ENCODE assay signal across 35 mouse cellular contexts in the genomic region with DNA sequence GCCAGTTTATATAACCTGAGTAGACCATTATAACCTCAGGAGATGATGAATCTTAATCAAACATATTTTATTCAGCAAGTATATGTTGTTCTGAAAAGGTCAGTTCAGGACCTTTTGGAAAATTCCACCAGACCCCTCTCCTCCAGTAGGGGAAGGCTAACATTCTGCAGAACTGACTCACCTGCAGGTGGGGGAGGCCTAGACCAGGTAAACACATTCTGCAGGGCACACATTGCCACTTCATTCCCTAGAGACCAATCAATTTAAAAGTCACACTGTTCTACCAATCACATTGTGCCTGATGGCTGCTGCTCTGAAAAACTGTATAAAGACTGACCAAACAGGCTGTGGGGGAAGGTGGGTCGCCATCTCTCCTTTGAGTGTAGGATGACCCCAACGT.
"Had no signal": no experiment of that assay in that cellular context is flagged by ENCODE, and none has a peak within 500 bp of the region (broad histone marks: within the 10 kb centered on the region; RNA-seq: fewer than 3 reads in every experiment).

No protein-coding gene starts in this region.

- H3K4me3 ChIP-seq: heart, adult 2 months; heart, embryonic 10.5 days; heart, embryonic 12.5 days; heart, embryonic 13.5 days; heart, embryonic 15.5 days; hindbrain, embryonic 10.5 days; hindbrain, embryonic 12.5 days; hindbrain, embryonic 13.5 days; hindbrain, embryonic 15.5 days; intestine, embryonic 15.5 days; kidney, embryonic 15.5 days; layer of hippocampus, adult 2 months had no signal

- H3K27ac ChIP-seq: heart, adult 2 months; heart, embryonic 10.5 days; heart, embryonic 13.5 days; heart, embryonic 15.5 days; hindbrain, embryonic 10.5 days; hindbrain, embryonic 12.5 days; hindbrain, embryonic 13.5 days; hindbrain, embryonic 14.5 days; hindbrain, embryonic 15.5 days; hindbrain, postnatal 0 days; intestine, embryonic 15.5 days; kidney, embryonic 15.5 days; kidney, postnatal 0 days; layer of hippocampus, adult 2 months had no signal

- H3K9me3 ChIP-seq: heart, embryonic 10.5 days; heart, embryonic 12.5 days; heart, embryonic 13.5 days; heart, embryonic 15.5 days; hindbrain, embryonic 10.5 days; hindbrain, embryonic 12.5 days; hindbrain, embryonic 13.5 days; hindbrain, embryonic 15.5 days; intestine, embryonic 15.5 days; kidney, embryonic 15.5 days had no signal

- DNase-seq: heart, adult 2 months; heart, postnatal 10 days; heart, postnatal 14 days; heart, postnatal 36 days; heart, postnatal 4 days; kidney, adult 11 months; kidney, adult 18-20 months; kidney, adult 2 months; kidney, adult 8-10 months; kidney, adult 9 months; kidney, postnatal 10 days; kidney, postnatal 14 days; kidney, postnatal 25 days; kidney, postnatal 36 days; kidney, postnatal 4 days; layer of hippocampus, adult 9-11 months; layer of hippocampus, postnatal 36 days had no signal

- H3K27me3 ChIP-seq: heart, embryonic 12.5 days; heart, embryonic 13.5 days; heart, embryonic 15.5 days; hindbrain, embryonic 12.5 days; hindbrain, embryonic 13.5 days; hindbrain, embryonic 15.5 days; intestine, embryonic 15.5 days; kidney, embryonic 15.5 days had no signal

- H3K4me2 ChIP-seq: heart, embryonic 11.5 days; heart, embryonic 12.5 days; heart, embryonic 13.5 days; heart, embryonic 15.5 days; hindbrain, embryonic 12.5 days; hindbrain, embryonic 13.5 days; hindbrain, embryonic 14.5 days; hindbrain, embryonic 15.5 days; intestine, embryonic 15.5 days; kidney, embryonic 15.5 days had no signal

- ATAC-seq: hindbrain, embryonic 16.5 days; hindbrain, postnatal 0 days; inflammation-experienced regulatory T-cells, adult 6 months; intestine, embryonic 15.5 days; intestine, embryonic 16.5 days had no signal

- H3K9ac ChIP-seq: heart, embryonic 12.5 days; heart, embryonic 13.5 days; heart, embryonic 15.5 days; hindbrain, embryonic 12.5 days; hindbrain, embryonic 13.5 days; hindbrain, embryonic 14.5 days; hindbrain, embryonic 15.5 days; intestine, embryonic 15.5 days; kidney, embryonic 15.5 days had no signal

- H3K4me1 ChIP-seq: hindbrain, embryonic 10.5 days; hindbrain, embryonic 12.5 days; hindbrain, embryonic 13.5 days; hindbrain, embryonic 15.5 days; intestine, embryonic 15.5 days; kidney, embryonic 15.5 days had no signal

- H3K36me3 ChIP-seq: heart, embryonic 10.5 days; heart, embryonic 12.5 days; heart, embryonic 13.5 days; heart, embryonic 15.5 days; hindbrain, embryonic 10.5 days; hindbrain, embryonic 12.5 days; hindbrain, embryonic 13.5 days; hindbrain, embryonic 15.5 days; intestine, embryonic 15.5 days; kidney, embryonic 15.5 days had no signal
